Mouse (Mus musculus) midbrain, embryonic 12.5 days (tissue): ENCODE measurements around the gene Shroom3. TPM values are rescaled to one million over a fixed set of nuclear protein-coding genes. Genes with fewer than 3 reads are reported as not detected.

Experiments
- ATAC-seq: fragments of 200-750 bp; cut with Nextera tagmentation; 2 replicates; pipeline ENCODE4 v1.8.0; 2017; ENCODE audit warnings: low read depth, moderate TSS enrichment, moderate library complexity; ENCODE audit not compliant: low FRiP score
- H3K27ac ChIP-seq: fragments of 300-500 bp; sonication (generic); replicated peaks from 2 replicates; pipeline ENCODE4 v1.5.1; 2016; ENCODE audit warnings: mild to moderate bottlenecking
- H3K27me3 ChIP-seq: fragments of 300-500 bp; sonication (generic); 2 replicates; pipeline ENCODE4 v1.6.1; 2016; ENCODE audit warnings: mild to moderate bottlenecking
- H3K36me3 ChIP-seq: fragments of 300-500 bp; sonication (generic); 2 replicates; pipeline ENCODE4 v1.6.1; 2016
- H3K4me1 ChIP-seq: fragments of 300-500 bp; sonication (generic); 2 replicates; pipeline ENCODE4 v1.6.1; 2016
- H3K4me2 ChIP-seq: fragments of 300-500 bp; sonication (generic); replicated peaks from 2 replicates; pipeline ENCODE4 v1.6.1; 2016; ENCODE audit warnings: mild to moderate bottlenecking, moderate library complexity
- H3K4me3 ChIP-seq: fragments of 300-500 bp; sonication (generic); 2 replicates; pipeline ENCODE4 v1.5.1; 2016; ENCODE audit warnings: mild to moderate bottlenecking
- H3K9ac ChIP-seq: fragments of 300-500 bp; sonication (generic); replicated peaks from 2 replicates; pipeline ENCODE4 v1.6.1; 2016; ENCODE audit warnings: mild to moderate bottlenecking, moderate library complexity
- H3K9me3 ChIP-seq: fragments of 300-500 bp; sonication (generic); 2 replicates; pipeline ENCODE4 v1.6.1; 2016; ENCODE audit warnings: mild to moderate bottlenecking
- WGBS: fragments of 180-500 bp; shearing (Covaris S2); methylation state at CpG from one replicate; pipeline ENCODE4 v1.1.7; 2016; 5-methylcytosine and 5-hydroxymethylcytosine counted together
- polyA plus RNA-seq: library from polyadenylated mRNA; unstranded; fragments of >200 nt; fragmentation: Nextera tagmentation; extraction: Ambion mirVana; gene quantifications from 2 replicates; pipeline ENCODE4 v1.2.1, GENCODE M21; 2016

Shroom3 gene
- polyA plus RNA-seq, 1 experiment from 2014 or later = 6.1 TPM

DNA sequence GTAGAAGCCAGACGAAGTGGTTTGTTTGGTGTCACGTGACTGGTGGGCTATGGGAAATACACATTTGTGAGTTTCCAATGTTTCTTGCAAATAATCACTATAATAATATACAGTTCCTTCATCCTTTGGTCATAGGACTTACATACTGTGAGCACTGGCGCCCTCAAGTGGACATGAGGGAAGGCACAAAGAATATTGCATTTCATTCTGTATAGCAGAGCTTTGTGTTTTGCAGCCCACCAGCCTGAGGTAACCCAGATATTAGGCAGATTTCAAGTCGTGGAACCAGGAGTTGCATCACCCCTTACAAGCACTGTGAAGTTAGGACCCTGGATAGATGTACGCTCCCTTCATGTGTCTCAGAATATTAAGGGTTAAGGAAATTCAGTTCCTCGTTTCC lies 42.7 kb downstream of the Shroom3 start:
- WGBS = 32% methylated on average over 6 of the region's 6 CpGs
- no peak overlapping the region for H3K4me3 ChIP-seq
- no peaks in the 10 kb centered on the region for H3K36me3 ChIP-seq
- no peaks in the 10 kb centered on the region for H3K4me1 ChIP-seq
- no peak overlapping the region for H3K27ac ChIP-seq
- no peaks in the 10 kb centered on the region for H3K27me3 ChIP-seq
- no peaks in the 10 kb centered on the region for H3K9me3 ChIP-seq
- H3K4me2 ChIP-seq = no peak overlapping the region
- peak; percentile 78; the same call in 1 of the 2 replicates for ATAC-seq
- H3K9ac ChIP-seq = no peak overlapping the region

DNA sequence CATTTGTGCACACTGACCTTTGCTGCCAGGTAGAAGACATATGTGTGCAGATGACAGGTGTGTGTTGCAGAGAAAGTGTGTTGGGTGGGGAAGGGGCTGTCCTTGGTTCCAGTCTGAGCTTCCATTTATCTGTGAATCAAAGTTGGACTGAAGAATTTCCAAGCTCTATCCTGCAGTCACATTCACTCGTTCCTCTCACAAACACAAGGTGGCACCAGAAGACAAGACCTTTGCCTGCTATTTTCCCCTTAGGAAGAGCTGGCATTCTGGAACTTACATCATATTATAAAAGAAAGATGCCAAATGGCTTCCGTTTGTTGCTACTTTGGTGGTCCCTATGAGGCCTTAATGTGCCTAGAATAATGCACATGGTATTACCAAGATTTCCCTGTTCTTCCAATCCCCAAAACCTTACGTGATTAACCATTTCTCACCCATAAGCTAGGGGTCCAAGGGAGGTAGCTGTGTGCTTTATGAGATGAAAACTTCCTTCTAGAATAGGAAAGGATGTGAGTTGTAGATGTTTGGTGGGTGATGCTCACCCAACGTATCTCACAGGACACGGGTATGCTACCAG lies 45.1 kb downstream of the Shroom3 start:
- Histone ChIP-seq H3K9ac (no peak overlapping the region), H3K4me1 (no peaks in the 10 kb centered on the region), H3K4me3 (no peak overlapping the region), H3K9me3 (no peaks in the 10 kb centered on the region), H3K27me3 (no peaks in the 10 kb centered on the region), H3K4me2 (no peak overlapping the region), H3K36me3 (no peaks in the 10 kb centered on the region), H3K27ac (no peak overlapping the region)
- 48% methylated on average over 5 of the region's 5 CpGs for WGBS
- ATAC-seq = peak; percentile 30

DNA sequence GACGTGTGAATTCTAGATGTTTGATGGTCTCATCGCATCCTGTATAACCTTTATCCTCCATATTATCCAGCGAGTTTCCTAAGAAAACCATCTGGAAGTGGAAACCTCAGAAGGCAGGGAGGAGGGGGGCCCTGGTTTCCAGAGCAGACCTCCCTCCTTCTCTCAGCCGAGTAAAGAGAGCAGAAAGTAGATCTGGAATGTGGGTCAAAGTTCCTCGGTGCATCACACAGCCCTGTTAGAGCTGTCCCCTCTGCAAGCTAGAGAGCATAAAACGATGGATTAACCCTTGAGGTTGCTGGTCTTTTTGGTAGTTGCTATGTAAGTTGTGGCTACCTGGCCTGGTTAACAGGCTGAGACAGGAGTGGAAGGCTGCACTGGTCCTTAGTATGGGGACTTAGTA lies 46.0 kb downstream of the Shroom3 start:
- Histone ChIP-seq H3K36me3 (no peaks in the 10 kb centered on the region), H3K4me3 (no peak overlapping the region), H3K9me3 (no peaks in the 10 kb centered on the region), H3K4me2 (no peak overlapping the region), H3K27me3 (no peaks in the 10 kb centered on the region), H3K27ac (no peak overlapping the region), H3K9ac (no peak overlapping the region), H3K4me1 (no peaks in the 10 kb centered on the region)
- no peak for ATAC-seq
- WGBS = 68% methylated on average over 6 of the region's 6 CpGs

DNA sequence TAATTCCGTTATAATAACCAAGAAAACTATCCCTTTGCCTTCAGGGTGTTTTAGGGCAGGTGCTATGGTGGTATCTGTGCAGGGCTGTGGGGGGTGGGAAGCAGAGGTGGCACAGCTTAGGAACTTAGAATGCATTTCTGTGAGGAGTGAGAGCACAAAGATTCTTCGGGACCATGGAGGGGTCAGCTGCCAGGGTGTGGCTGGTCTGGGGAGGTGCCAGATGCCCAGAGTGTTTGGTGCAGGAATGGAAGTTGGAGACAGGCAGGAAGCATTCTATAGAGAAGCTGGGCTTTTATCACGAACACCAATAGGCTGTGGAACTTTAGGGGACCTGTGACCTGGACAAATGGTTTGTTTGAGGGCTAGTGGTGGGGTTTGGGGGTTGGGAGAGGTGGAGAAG lies 58.6 kb downstream of the Shroom3 start:
- Histone ChIP-seq H3K36me3 (no peaks in the 10 kb centered on the region), H3K4me3 (no peak overlapping the region), H3K27ac (no peak overlapping the region), H3K4me1 (no peaks in the 10 kb centered on the region), H3K9ac (no peak overlapping the region), H3K4me2 (no peak overlapping the region), H3K9me3 (no peaks in the 10 kb centered on the region), H3K27me3 (no peaks in the 10 kb centered on the region)
- WGBS = 81% methylated on average over 3 of the region's 3 CpGs
- no peak for ATAC-seq

DNA sequence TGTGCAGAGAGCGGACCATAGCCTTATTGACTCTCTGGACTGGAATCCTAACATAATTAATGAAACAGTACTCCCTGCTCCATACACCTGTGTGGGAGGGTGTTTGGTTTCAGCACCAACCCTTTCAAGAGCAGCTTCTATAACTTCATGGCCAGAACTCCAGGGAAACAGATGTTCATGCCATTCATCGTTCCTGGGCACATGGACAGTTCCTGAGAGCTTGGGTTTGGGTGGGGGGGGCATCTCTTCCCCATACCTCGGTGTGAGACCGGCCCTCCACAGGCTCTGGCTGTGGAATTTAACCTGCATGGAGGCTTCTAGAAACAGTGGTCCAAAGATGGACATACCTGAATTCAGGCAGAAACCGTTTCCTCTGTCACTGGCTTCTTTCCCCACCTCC lies 59.5 kb downstream of the Shroom3 start:
- 87% methylated on average over 5 of the region's 5 CpGs for WGBS
- H3K36me3 ChIP-seq = no peaks in the 10 kb centered on the region
- no peaks in the 10 kb centered on the region for H3K4me1 ChIP-seq
- H3K9me3 ChIP-seq = no peaks in the 10 kb centered on the region
- H3K4me3 ChIP-seq = no peak overlapping the region
- no peak overlapping the region for H3K4me2 ChIP-seq
- H3K27me3 ChIP-seq = no peaks in the 10 kb centered on the region
- H3K9ac ChIP-seq = no peak overlapping the region
- ATAC-seq = no peak
- H3K27ac ChIP-seq = no peak overlapping the region

DNA sequence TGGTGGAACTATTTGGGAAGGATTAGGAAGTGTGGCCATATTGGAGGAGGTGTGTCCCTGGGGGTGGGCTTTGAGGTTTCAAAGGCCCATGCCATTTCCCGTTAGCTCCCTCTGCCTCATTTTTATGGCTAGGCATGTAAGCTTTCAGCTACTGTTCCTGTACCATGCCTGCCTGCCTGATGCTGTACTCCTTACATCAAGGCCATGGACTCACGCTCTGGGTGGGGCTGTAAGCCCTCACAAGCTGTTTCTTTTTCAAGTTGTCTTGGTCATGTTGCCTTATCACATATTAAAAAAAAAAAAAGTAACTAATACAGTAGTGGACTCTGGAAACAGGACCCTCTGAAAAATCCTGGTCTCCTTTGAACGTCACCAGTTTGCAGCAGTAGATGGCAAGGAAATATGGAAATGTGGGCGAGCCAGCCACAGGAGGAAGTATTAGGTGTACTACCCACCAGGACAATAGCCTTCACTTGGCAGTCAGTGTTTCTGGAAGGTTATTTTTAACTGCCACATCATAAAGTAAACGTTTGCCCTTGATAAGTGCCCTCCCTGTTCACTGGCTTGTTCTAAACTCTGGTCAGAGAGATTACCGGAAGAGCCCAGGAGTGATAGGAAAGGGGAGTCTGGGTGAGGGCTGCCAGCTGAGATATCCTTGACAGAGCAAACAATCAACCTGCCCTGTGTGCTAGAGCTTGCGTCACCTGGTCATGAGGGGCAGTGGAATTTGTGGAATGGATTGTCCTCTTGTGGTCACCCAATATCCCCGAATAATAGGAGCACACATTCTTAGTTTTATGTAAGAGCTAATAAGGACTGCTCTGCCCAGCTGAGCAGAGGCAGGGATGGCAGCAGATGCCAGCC lies 62.4 kb downstream of the Shroom3 start:
- Histone ChIP-seq H3K9me3 (no peaks in the 10 kb centered on the region), H3K4me3 (no peak overlapping the region), H3K4me2 (no peak overlapping the region), H3K9ac (no peak overlapping the region), H3K4me1 (no peaks in the 10 kb centered on the region), H3K36me3 (no peaks in the 10 kb centered on the region), H3K27me3 (no peaks in the 10 kb centered on the region), H3K27ac (no peak overlapping the region)
- WGBS = 90% methylated on average over 8 of the region's 8 CpGs
- ATAC-seq = no peak

DNA sequence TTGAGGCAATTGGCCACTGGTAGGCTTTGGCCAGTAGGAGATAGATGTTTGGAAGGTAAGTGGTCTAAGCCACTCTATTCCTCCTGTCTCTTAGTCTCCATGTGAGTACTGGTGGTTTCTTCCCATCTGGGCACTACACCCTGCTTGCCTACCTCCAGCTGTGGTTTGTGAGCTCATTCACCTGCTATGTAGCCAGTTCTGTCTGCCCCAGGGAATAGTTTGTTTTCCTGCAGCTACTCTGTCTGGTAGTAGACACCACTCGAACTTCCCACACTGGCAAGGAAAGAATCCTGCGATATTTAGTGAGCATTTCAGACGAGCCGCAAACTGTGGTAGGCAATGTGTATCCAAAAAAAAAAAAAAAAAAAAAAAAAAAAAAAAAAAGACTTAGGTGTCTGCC lies 68.3 kb downstream of the Shroom3 start:
- no peaks in the 10 kb centered on the region for H3K27me3 ChIP-seq
- no peak for ATAC-seq
- H3K9ac ChIP-seq = no peak overlapping the region
- no peaks in the 10 kb centered on the region for H3K4me1 ChIP-seq
- H3K27ac ChIP-seq = no peak overlapping the region
- H3K4me2 ChIP-seq = no peak overlapping the region
- 0 out of 2 replicates have a peak, but pooled peaks cover 4% of the 10 kb centered on the region for H3K9me3 ChIP-seq
- H3K36me3 ChIP-seq = no peaks in the 10 kb centered on the region
- no peak overlapping the region for H3K4me3 ChIP-seq
- 83% methylated on average over 4 of the region's 4 CpGs for WGBS

DNA sequence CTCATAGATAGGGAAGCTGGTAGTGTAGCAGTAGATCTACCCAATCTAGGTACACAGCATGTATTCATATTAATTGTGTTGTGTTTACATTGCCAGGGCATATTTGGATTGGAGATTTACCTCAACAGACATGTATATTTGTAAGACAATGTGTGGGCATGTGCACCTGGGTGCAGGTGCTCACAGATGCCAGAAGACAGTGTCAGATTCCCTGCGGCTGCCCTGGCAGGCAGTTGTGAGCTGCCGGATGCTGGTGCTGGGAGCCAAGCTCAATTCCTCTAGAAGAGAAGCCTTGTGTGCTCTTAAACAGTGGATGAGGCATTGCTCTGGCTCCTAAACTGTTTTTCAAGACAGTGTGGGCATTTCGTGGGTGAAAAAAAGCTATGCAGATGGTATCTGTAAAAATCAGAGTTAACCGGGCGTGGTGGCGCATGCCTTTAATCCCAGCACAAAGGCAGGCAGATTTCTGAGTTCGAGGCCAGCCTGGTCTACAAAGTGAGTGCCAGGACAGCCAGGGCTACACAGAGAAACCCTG lies 72.1 kb downstream of the Shroom3 start:
- Histone ChIP-seq H3K27me3 (no peaks in the 10 kb centered on the region), H3K4me3 (no peak overlapping the region), H3K36me3 (no peaks in the 10 kb centered on the region), H3K9me3 (0 out of 2 replicates have a peak, but pooled peaks cover 4% of the 10 kb centered on the region), H3K4me1 (no peaks in the 10 kb centered on the region), H3K4me2 (no peak overlapping the region), H3K9ac (no peak overlapping the region), H3K27ac (no peak overlapping the region)
- 88% methylated on average over 7 of the region's 7 CpGs for WGBS
- no peak for ATAC-seq

DNA sequence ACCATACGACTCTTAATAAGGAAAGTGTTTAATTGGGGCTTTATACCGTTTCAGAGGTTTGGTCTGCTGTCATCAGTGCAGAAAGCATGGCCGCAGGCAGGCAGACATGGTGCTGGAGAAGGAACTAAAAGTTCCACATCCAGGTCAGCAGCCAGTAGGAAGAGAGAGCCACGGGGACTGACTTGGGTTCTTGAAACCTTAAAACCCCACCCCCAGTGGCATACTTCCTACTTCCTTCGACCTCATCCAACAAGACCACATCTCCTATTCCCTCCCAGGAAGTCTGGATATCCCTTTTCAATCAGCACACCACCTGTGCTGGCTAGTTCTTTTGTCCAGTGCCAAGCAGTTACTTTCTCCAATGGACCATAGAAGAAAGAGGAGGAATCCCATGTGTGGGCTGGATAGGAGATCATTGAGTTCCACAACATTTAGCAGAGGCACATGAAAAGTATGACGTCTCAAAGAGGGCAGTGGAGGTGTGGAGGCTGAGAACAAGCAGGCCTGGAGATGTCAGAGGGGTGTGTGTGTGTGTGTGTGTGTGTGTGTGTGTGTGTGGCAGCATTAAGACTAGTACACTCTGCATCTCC lies 76.0 kb downstream of the Shroom3 start:
- no peaks in the 10 kb centered on the region for H3K27me3 ChIP-seq
- WGBS = 75% methylated on average over 6 of the region's 6 CpGs
- no peak overlapping the region for H3K4me3 ChIP-seq
- no peak overlapping the region for H3K4me2 ChIP-seq
- no peak overlapping the region for H3K9ac ChIP-seq
- no peaks in the 10 kb centered on the region for H3K4me1 ChIP-seq
- no peak for ATAC-seq
- H3K36me3 ChIP-seq = no peaks in the 10 kb centered on the region
- no peak overlapping the region for H3K27ac ChIP-seq
- no peaks in the 10 kb centered on the region for H3K9me3 ChIP-seq

DNA sequence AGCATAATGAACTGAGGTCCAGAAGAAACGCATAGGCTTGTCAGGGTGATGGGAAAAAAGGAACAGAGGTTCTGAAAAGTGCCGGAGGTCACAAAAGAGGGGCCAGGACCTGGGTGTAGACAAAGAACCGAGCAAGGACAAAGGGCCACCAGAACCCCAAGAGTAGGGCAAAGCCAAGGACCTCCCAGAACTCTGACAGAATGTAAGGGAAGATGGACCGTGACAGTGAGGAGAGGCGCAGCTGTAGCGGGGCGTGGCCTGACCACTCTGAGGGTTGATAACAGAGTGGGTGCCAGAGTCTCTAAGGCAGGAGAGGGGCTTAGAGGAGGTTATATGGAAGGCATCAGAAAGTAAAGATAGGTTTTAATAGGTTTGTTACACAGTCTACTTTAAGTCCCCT lies 77.3 kb downstream of the Shroom3 start:
- Histone ChIP-seq H3K27me3 (no peaks in the 10 kb centered on the region), H3K9ac (no peak overlapping the region), H3K27ac (no peak overlapping the region), H3K4me3 (no peak overlapping the region), H3K9me3 (no peaks in the 10 kb centered on the region), H3K4me1 (no peaks in the 10 kb centered on the region), H3K4me2 (no peak overlapping the region), H3K36me3 (no peaks in the 10 kb centered on the region)
- WGBS = 78% methylated on average over 7 of the region's 7 CpGs
- ATAC-seq = no peak

DNA sequence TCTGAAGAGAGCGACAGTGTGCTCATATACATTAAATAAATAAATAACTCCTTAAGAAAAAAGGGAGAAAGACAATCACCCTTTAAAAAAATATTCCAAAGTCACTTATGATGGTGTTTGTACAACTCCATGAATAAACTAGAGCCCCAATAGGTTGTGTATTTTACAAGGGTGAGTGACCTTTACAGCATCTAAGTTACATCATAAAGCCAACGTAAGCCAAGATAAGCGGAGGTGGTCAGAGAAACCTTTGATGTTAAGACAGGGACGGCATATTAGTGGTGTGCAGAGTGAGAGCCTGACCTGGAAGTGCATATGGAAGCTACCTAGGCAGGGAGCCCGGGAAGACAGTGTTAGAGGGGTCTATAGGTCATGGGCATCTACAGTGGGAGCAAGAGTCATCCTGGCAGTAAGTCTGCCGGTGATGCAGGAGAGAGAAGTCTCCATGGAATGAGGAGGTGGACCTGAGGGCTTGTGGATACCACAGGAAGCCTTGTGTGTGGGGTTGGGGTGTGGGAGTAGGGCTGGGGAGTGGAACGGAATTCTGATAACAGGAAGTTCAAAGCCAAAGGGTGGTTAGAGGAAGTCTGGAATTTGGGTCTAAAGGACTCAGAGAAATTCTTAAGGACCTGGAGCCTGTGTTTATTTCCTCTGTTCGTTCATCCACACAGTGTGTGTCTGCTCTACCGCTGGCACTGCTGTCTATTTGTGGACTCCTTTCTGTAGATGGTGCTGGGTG lies 78.5 kb downstream of the Shroom3 start:
- H3K9ac ChIP-seq = no peak overlapping the region
- H3K4me2 ChIP-seq = no peak overlapping the region
- H3K27me3 ChIP-seq = no peaks in the 10 kb centered on the region
- no peaks in the 10 kb centered on the region for H3K9me3 ChIP-seq
- no peak overlapping the region for H3K4me3 ChIP-seq
- 84% methylated on average over 9 of the region's 9 CpGs for WGBS
- H3K4me1 ChIP-seq = no peaks in the 10 kb centered on the region
- no peak overlapping the region for H3K27ac ChIP-seq
- ATAC-seq = no peak
- H3K36me3 ChIP-seq = no peaks in the 10 kb centered on the region

DNA sequence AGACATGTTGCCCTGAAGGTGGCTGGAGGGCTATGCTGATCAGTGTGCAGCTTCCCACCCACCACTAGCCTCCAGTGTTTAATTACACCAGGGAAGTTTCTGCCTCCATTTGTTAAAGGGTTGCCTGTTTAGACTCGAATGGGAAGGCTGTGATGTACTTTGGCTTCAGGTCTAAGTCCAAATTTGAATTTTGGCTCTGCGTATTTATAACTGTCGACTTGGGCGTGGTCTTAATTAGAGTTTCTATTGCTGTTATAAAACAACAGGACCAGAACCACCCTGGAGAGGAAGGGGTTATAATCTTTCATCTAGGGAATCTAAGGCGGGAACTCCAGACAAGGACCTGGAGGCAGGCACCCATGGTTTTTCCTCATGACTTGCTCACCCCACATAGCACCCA lies 79.2 kb downstream of the Shroom3 start:
- H3K9ac ChIP-seq = no peak overlapping the region
- H3K4me2 ChIP-seq = no peak overlapping the region
- H3K36me3 ChIP-seq = no peaks in the 10 kb centered on the region
- no peaks in the 10 kb centered on the region for H3K4me1 ChIP-seq
- no peak overlapping the region for H3K27ac ChIP-seq
- H3K4me3 ChIP-seq = no peak overlapping the region
- WGBS = 94% methylated on average over 5 of the region's 5 CpGs
- H3K9me3 ChIP-seq = no peaks in the 10 kb centered on the region
- no peak for ATAC-seq
- H3K27me3 ChIP-seq = no peaks in the 10 kb centered on the region
